Mouse (Mus musculus) ES-Bruce4 (cell line): ENCODE measurements around the gene Rad9a.

ENCODE experiments used
- CTCF ChIP-seq: IDR thresholded peaks from one replicate; pipeline ENCODE4 v1.8.1; 2011; ENCODE audit warnings: low read depth, low read length
- EP300 ChIP-seq: IDR thresholded peaks from 2 replicates; pipeline ENCODE4 v1.6.1; 2011; ENCODE audit warnings: low read depth, low read length; ENCODE audit not compliant: insufficient read depth
- POLR2A ChIP-seq: IDR thresholded peaks from one replicate; pipeline ENCODE4 v1.8.1; 2011; ENCODE audit warnings: low read length; ENCODE audit not compliant: insufficient read depth

GRCm38 (mm10) chr19:4234548-4234947 is 33.1 kb upstream of the Rad9a start:
- no peak for TF ChIP-seq POLR2A
- TF ChIP-seq CTCF: no peak
- TF ChIP-seq EP300: no peak
